Mouse (Mus musculus) 416B (cell line): ENCODE measurements around the gene Rusc1.

ENCODE experiments used
- DNase-seq: peaks from one replicate; pipeline ENCODE4 v3.0.0; 2011; ENCODE audit warnings: low read depth

The Rusc1 gene

DNA sequence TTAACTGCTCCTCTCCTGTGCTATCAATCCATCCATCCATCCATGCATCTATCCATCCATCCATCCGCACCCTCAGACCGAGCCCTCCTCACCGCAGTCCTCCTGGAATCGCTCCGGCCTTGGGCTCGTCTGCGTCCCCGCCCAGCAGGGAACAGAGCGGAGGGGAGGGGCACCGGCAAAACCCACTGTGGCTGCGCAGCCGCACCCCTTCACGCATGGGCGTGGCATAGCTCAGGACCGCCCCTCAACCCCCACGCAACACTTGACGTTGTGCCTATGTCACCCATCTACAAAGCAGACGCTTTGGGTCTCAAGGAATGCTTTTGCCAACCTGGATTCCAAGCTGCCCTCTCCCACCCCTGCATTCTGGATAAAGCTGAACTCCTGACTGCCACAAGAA lies at the start of gene Rusc1:
Rusc1 (minus strand) TSS at position 137 of the 400 bp plus-strand sequence.
- peak; percentile 24 for DNase-seq

DNA sequence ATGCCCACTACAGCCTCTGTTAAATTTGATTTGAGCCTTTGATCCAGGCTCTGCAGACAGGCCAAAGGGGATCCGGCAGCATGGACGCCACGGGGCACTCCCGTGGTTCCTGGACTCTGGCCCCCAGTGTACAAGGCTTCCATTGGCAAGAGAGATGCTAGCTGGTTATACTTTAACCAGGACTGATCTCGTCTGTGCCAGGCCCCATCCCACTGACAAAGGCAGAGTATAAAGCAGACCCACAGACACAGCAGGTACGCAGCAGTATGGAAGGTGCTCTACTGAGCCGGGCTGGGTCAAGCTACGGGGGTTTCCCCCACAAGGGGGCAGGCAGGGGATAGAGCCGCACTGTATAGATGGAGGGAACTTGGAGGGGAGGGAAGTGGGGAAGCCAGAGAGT lies 43.3 kb upstream of the Rusc1 start:
- no peak for DNase-seq

DNA sequence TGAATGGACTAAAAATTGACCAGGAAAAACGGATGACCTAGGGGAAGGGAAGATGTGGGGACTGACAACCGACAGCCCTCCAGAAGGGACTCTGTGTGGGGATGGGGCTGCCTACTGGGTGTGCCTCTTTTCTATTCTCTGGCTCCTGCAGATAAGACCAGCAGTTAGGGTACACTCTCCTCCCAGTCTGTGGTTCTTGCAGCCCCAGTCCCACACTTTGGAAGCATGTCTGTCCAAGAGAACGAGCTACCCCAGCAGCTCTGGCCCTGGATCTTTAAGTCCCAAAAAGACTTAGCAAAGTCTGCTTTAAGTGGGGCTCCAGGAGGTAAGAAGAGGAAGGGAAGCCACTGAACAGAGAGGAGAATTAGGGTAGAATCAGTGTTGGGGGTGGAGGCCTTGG lies 42.8 kb upstream of the Rusc1 start, which contains the start of gene Pklr:
Pklr (plus strand) TSS at position 185 of the 400 bp plus-strand sequence.
- no peak for DNase-seq

DNA sequence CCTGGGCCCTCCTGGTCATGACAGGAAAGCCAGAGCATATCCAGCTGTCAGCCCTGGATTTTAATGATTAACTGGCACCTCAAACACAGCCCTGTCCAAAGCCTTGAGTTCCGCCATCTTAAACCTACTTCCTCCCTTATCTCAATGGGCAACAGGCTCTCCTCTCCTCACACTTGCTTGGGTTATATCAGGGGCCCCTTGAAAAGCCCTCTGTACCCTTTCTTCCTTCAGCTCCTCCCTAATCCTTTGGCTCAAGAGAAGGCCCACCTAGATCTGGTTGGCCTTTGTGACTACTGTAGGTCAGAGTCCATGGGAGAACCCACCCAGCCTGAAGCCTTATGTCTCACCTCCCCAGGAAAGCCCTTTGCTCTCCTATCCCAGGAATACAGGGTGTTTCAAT lies 40.6 kb upstream of the Rusc1 start:
- no peak for DNase-seq

DNA sequence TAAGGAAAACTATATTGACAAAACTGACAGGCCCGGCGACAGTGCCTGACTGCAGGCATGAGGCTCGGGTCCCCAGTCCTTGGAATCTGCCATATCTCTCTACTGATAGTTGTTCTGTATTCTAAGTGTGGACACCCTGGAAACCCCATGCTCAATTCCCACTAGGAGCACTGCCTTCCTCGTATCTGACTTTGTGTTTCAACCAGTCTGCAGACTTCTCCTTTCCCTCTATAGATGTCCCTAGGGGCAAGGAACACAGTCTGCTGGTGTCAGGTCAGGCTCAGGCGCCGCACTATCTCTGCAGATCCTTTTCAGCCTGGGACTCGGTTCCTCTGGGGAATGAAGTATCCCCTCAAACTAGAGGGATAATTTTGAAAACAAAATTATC lies 39.9 kb upstream of the Rusc1 start:
- DNase-seq = no peak

DNA sequence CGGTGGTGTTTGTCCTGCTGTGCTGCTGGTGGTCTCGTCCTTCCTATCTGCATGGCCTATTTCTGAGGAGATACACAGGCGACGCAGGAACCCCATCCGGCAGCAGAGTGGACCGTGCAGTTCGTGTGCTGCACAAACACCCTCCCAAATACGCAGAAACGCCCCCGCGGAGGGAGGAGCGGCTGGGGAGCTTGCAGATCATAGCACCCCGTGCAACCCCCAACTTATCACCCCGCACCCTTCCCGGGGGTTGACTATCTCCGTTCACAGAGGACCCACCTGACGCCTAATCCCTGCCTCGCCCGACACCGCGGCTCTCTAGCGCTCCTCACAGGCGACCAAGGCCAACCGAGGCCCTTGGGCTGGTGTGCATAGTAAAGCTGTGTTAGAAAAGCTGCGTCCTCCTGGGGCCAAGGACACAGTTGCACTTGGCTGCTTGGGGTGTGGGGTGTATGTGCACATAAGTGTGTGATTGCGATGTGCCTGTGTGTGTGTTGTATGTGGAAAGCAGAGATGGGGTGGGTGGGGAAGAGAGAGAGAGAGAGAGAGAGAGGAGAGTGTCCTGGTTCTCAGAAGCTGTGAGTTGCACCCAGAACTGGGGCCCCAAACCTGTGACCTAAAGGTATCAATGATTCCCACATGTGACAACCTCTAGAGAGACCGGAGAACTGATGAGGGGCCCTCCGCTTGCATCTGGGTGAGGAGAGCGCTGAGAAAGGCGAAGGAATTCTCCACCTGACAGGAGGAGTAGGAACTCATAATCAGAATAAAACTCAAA lies 39.4 kb upstream of the Rusc1 start:
- no peak for DNase-seq

DNA sequence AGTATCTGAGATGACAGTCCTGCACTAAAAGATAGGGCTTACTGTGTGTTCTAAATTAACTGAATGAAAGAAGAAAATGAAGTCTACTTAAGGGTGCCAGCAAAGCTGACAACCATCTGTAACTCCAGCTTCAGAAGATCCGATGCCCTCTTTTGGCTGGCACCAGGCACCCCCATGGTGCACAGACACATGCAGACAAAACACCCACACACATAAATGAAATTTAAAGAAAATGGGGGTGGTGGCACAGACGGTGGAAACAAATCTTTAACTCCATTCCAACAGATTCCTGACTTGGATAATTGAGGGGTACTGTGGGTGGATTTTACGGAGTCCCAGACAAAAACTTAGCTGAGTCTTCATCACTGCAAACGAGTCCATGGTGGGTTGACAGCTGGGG lies 38.7 kb upstream of the Rusc1 start:
- DNase-seq = no peak

DNA sequence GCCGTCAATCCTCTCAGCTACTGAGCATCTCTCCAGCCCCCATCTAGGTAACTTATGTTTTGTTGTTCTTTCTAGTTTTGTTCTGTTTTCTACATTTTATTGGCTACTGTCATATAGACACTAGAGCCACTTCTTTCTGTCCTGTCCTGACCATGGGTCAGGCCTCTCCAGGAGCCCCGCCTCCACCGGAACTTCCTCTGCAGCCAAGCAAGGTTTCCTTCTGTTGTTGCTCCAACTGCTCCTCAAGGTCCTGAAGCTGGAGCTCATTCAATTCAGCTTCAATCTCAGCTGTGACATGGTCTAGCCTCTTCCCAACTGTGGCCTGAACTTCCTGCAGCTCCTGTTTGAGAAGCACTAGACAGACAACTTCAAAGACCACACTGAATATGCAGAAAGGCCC lies 36.8 kb upstream of the Rusc1 start:
- no peak for DNase-seq

DNA sequence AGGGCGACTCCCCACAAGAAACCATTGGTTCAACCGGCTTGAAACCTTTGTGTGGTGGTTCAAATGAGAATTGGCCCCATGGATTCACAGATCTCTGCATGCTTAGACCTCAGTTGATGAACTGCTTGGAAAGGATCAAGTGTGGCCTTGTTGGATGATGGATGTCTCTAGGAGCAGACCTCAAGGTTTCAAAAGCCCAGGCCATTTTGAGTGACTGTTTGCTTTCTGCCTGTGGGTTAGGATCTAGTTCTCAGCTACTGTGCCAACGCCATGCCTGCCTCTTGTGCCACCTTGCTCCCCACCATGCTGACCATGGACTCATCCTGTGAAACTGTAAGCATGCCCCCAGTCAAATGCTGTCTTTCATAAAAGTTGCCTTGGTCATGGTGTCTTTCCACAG lies 32.9 kb upstream of the Rusc1 start:
- no peak for DNase-seq

DNA sequence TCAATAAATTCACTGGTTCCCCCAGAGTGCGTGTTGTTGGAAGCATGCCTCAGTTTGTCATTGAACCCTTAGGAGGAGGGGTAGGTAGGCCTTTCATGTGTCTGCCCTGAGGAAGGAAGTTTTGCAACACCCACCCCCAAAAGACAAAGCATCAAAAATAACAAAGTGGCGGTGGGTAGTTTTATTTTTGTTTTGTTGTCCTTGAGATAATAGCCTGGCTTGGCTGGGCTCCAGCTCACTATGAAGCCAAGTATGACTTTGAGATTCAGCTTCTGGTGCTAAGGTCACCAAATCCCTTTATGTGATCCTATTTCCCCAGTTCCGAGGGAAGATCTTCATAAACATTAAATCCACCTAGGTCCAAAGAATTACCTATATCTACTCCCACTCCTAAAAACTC lies 31.1 kb upstream of the Rusc1 start:
- DNase-seq = peak; percentile 22

DNA sequence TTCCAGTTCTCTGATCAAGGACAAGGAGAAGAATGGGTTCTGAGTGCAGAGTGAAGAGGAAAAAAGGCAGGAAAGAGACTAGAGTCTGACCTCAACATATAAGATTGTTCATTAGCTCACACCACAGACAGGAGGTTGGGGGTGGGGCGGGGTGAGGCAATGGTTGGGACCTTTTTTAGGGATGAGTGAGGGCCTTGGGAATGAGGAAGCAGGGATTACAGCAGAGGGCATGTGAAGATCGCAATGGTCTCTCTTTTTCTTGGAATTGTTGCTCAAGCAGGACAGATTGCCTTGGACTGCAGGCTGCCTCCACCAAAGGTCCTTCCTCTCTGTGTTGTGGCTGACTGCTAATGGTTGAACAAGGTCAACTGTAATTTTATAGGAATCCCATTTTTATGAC lies 30.2 kb upstream of the Rusc1 start:
- no peak for DNase-seq

DNA sequence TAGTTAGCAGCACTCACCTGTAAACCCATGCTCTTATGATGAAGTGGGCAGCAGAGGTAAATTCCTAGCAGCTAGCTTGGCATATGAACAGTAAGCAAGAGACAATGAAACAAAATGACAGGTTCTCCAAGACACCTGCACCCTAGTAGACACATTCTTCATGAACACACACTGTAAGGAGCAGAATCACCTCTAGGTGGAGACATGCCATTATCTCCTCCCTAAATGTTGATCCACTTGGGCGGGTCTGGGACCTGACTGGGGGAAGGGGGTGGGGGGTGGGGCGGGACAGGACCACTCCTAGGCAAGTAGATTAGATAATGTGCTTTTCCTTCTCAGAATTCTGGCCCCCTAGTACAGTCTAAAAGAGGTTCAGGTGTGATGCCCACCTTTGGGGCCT lies 22.4 kb upstream of the Rusc1 start:
- DNase-seq = peak; percentile 69

DNA sequence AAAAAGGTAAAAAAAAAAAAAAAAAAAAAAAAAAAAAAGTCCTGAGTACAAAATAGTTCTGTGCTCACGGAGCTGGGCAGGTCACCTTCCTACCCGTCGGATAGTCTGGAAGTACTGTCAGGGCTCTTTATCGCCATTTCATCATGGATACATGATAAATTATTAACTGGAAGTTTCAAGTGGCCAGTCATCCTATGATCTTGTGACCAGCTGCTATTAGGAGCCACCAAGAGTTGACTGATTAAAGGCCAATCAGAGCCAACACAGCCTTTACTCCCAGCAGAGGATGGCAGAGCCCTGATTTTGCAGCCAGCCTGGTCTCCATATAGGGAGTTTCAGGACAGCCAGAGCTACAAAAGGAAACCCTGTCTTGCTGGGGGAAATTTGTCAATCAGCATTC lies 19.9 kb upstream of the Rusc1 start:
- no peak for DNase-seq

DNA sequence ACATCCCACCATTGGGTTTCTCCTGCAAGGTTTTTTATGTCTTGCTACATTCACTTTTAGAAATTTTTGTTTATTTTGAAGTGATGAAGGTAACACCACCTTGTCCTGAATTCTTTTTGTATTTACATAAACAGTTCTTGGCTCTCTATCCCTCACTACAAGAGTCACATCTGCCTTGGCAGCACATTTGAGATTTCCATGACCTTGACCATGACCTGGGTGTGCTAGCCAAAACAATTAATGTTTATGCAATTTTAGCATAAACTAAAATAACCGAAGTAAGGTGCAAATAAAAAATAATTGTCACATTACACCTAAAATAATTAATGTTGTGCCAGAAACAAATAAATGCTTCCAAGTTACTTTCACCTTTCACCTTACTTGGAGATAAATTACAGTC lies 15.0 kb upstream of the Rusc1 start:
- DNase-seq = no peak

DNA sequence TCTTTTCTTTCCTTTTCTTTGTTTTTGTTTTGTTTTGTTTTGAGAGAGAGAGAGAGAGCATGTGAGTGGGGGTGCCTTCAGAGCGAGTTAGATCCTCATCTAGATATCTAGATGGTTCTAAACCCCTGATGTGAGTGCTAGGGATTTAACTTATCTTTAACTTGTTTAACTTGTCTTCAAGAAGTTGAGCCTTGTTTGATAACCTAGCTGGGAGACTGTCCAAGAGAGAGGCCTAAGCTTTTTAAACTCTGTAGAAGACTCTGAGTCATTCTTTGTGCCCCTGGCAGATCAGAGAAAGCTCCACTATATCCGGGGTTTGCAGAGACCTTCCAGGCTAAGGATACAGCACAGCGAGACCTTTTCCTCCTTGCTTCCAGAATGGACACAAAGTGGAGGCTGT lies 14.4 kb upstream of the Rusc1 start:
- DNase-seq = no peak

DNA sequence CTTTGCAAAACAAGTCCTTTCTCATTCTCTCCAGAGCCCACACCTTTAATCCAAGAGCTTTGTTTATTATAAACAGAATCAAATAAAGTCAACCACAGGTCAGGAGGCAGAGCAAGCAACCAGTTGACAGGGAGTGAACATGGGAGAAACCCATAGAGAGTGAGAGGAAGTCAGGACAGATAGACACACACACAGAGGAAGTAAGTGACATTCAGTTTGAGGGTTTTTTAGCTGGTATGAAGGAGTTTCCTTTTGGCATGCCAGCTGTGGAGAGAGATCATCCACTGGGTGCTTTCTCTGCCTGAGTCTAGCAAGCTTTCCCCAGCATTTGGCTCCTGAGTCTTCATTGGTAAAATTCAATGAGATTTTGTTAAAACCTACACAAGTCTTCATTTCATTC lies 13.8 kb upstream of the Rusc1 start:
- DNase-seq = peak; percentile 47

DNA sequence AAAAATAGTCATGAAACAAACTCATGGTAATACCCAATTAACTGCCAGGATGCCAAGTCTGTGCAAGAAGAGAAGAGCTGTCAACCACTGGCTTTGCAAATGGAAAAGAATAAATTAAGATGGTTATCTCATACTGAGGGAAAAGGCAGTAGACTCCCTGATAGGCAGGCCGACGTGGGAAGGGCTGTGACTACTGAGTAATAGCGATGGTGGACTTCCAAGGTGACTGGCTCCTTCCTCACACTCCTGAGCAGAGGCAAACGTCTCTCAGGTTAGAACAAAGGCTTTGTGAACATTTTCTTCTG lies 10.1 kb upstream of the Rusc1 start:
- DNase-seq = peak; percentile 66

DNA sequence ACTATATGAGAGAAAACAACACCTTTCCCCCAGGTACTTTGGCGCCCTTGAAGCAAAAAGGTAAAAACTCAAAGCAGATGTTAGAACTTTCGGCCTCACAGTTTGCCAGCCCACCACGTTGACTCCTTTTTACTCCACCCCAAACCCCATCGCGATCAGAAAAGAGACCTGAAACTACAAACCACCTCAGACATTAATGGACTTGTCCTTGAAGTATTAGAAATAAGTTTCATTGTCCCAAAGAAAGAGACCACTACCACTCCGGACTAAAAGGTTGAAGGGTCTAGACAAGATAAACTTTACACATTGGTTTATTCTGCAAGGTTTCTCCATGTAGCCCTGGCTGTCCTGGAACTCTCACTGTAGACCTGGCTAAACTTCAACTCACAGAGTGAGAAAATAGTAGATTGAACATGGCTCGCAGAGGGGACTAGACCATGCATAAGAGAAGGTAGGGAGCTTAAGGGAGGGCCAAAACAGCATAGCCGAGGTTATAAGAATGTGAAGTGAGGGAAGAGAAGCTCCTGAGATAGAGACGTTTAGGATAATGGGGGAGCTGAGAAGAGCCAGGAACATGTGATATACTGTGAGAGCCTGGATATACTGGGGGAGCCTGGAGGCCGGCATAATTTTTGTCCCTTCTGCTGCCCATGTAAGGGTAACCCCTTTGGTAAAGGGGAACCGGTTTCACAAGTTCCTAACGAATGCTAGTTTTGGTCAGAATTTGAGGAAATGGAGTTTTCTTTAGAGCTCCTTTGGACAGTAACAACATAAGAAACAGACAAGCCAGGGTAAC lies 9.6 kb upstream of the Rusc1 start:
- DNase-seq = peak; percentile 19

DNA sequence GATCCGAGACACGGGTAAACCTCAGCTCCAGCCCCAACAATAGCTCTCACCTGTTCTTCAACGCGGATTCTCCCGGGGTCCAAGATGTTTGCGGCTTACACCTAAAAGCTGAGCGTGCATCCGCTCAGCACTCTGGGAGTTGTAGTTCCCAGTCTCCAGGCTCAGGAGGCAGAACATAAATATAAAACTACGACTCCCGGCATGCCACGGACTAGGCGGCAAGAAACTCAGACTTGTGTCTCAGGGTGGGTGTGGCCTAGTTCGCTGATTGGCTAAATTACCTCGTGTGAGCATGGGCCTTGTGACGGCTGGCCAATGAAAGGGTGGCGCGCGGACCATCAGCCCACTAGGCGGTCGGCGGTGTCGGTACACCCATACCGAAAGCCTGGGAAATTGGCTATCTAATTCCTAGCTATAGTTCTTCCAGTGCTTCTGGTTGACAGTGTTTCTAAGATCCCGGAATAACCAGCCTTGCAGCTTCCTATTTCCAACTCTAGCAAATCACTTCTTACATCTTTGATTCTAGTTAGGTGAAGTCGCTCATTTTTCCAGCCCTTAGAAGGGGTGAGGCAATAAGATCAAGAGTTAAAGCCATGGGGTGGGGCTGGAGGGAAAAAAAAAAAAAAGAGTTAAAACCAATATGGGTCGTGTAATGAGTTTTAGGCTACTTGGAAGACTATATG lies 8.8 kb upstream of the Rusc1 start, which contains the start of gene Fdps:
Fdps (minus strand) TSS at position 148 of the 683 bp plus-strand sequence.
- peak; percentile 100 for DNase-seq

DNA sequence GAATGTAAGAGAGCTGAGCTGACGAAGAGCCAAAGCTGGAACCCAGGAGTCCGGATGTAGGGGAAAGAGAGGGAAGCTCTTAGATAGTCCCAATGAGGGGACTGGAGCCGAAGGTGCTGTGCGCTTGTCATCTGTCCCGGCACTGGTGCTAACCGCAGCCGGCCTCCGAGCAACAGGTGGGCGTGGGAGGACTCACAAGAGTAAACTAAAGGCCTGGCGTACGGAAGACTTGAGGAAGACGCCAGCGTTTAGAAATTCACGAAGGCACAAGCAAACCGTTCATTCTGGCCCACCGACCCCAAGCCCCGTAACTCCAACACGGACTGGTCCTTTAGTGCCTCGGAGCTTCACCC lies 8.3 kb upstream of the Rusc1 start:
- no peak for DNase-seq

DNA sequence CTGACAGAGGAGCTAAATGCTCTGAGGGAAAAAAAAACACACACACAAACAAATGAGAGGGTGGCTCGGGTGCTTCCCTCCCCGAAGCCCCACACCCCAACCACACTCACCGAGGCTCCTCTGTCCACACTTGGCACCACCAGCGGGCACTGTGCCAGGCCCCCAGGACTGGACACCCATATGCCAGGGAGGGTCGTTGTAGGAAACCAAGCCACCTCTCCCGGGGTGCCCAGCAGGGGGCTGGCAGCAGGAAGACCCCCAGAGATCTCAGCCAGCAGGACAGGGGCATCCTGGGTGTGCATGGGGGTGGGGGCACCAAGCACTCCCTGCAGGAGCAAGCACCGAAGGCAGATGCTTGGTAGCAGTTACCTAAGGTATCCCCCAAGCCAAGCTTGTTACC lies 7.7 kb upstream of the Rusc1 start, which contains the start of gene Gm43738:
Gm43738 (minus strand) TSS at position 289 of the 400 bp plus-strand sequence.
- DNase-seq = peak; percentile 19

DNA sequence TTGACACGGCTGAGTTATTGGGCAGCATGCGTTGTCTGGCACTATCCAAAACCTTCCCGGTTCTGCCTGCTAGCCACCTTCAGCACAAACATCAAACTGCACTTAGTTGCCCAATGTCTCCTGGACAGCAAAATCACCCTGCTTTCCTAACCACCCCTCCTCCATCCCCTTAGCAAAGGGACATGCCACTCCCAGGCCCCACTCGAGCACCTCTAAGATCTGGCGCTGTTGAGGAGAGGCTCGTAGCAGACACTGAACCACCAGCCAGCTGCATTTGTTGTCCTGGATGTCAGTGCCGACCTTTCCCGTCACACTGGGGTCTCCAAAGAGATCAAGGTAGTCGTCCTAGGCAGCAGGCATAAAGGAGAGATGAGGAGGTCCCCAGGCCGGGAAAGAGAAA lies 910 bp upstream of the Rusc1 start:
- no peak for DNase-seq

DNA sequence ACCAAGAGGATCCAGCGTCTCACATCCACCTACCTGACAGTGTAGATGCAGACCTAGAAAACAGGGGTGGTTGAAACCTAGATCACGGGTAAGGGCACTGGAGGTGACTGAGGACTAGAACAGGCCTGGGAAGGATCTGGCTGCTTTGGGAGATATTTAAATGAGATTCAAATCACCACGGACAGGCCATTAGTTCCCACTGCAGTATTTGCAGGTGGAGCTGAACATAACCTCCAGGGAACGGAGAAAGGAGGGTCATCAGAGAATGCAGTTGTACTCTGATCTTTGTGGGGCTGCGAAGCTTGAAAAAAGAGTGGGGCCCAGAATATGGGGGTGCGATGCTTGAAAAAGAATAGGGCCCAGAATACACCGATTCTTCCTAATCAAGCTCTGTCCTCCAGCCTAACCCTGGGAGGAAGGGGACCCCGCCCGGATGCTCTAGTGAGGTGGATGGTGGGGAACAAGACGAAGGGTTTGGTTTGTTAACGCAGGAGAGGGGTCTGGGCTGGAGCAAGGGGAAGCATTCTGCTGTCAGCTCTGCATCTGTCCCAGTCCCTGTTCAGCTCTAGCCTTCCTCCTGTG lies 511 bp downstream of the Rusc1 start:
- DNase-seq = no peak
